Mouse (Mus musculus) MEL (cell line): ENCODE measurements around the gene Mcm3ap.

Experiments
- CTCF ChIP-seq, 3 experiments: IDR thresholded peaks in 2 of 3; conservative IDR thresholded peaks in 1 of 3; 2 replicates each; pipeline ENCODE4 v1.5.1; 2011 to 2012; ENCODE audit warnings: low read length in 3 of 3, low read depth in 2 of 3, mild to moderate bottlenecking in 2 of 3, improper control_type of control experiment in 1 of 3, inconsistent platforms in 1 of 3, mixed read lengths in 1 of 3, moderate library complexity in 1 of 3; ENCODE audit not compliant: control insufficient read depth in 1 of 3, insufficient read depth in 1 of 3, poor library complexity in 1 of 3, severe bottlenecking in 1 of 3
- GABPA ChIP-seq: IDR thresholded peaks from 2 replicates; pipeline ENCODE4 v1.6.1; 2012; ENCODE audit warnings: low read depth, mild to moderate bottlenecking, inconsistent platforms, low read length, improper control_type of control experiment, moderate library complexity
- JUND ChIP-seq: IDR thresholded peaks from 2 replicates; pipeline ENCODE4 v1.6.1; 2011; ENCODE audit warnings: low read depth, mild to moderate bottlenecking, improper control_type of control experiment, low read length
- MEF2A ChIP-seq: IDR thresholded peaks from 2 replicates; pipeline ENCODE4 v1.6.1; 2014; ENCODE audit warnings: low read depth, mild to moderate bottlenecking, inconsistent platforms, low read length, improper control_type of control experiment; ENCODE audit not compliant: poor library complexity, insufficient replicate concordance, severe bottlenecking; ENCODE audit errors: extremely low read depth
- POLR2A ChIP-seq, 2 experiments: IDR thresholded peaks; 2 replicates each; pipeline ENCODE4 v1.6.1; 2011 to 2012; ENCODE audit warnings: low read length in 2 of 2, mild to moderate bottlenecking in 2 of 2, control low read depth in 1 of 2, improper control_type of control experiment in 1 of 2, low read depth in 1 of 2, moderate library complexity in 1 of 2; ENCODE audit not compliant: control insufficient read depth in 1 of 2, insufficient read depth in 1 of 2, poor library complexity in 1 of 2
- TCF12 ChIP-seq: IDR thresholded peaks from 2 replicates; pipeline ENCODE4 v1.6.1; 2014; ENCODE audit warnings: low read depth, mild to moderate bottlenecking, inconsistent platforms, low read length, improper control_type of control experiment, moderate library complexity
- USF2 ChIP-seq, 2 experiments: IDR thresholded peaks; 2 replicates each; pipeline ENCODE4 v1.6.1; 2011 to 2012; ENCODE audit warnings: improper control_type of control experiment in 2 of 2, low read length in 2 of 2, borderline replicate concordance in 1 of 2, inconsistent platforms in 1 of 2, low read depth in 1 of 2, mild to moderate bottlenecking in 1 of 2; ENCODE audit not compliant: insufficient read depth in 1 of 2

DNA sequence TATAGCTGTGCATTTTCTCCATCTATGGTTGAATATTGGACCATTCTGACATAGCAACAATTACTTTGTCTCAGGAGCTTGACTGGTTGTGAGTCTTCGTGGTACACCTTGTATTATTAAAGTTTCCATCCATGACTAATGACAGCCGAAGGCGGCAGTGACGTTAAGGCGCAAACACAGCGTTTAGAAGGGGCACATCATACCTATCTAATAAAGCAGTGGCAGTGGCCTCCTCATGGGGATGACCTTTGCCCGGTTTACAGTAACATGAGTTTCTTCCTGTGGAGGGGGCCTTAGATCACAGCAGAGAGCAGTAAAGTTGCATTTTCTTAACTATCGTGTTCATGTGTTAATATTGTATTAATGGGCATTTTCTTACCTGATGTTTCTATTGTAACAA lies 79.5 kb downstream of the Mcm3ap start:
- TF ChIP-seq CTCF (IDR thresholded peaks at IDR 0.05 in 2 of 3, conservative IDR thresholded peaks at IDR 0.05 in 1 of 3; ENCODE audit: control insufficient read depth in 1 of 3, insufficient read depth in 1 of 3, low read depth in 2 of 3, low read length in 3 of 3, poor library complexity in 1 of 3, severe bottlenecking in 1 of 3) (no peak), USF2 (IDR thresholded peaks at IDR 0.05; ENCODE audit: borderline replicate concordance in 1 of 2, insufficient read depth in 1 of 2, low read depth in 1 of 2, low read length in 2 of 2) (no peak), JUND (no peak), MEF2A (no peak), POLR2A (IDR thresholded peaks at IDR 0.05; ENCODE audit: control insufficient read depth in 1 of 2, insufficient read depth in 1 of 2, low read depth in 1 of 2, low read length in 2 of 2, poor library complexity in 1 of 2) (no peak), TCF12 (no peak), GABPA (no peak)
